Mouse (Mus musculus): ENCODE data around the gene Ankrd61.

Ankrd61 gene

GRCm38 (mm10) chr5:143893396-143893795 is 4.1 kb downstream of the Ankrd61 start:
- DNase-seq (ENCODE audit: low spot score in 2 of 2) = no peak

GRCm38 (mm10) chr5:143892255-143892886 is 5.1 kb downstream of the Ankrd61 start:
- DNase-seq (ENCODE audit: low spot score in 2 of 2) = no peak

GRCm38 (mm10) chr5:143890741-143891140 is 6.7 kb downstream of the Ankrd61 start:
- no peak for DNase-seq (ENCODE audit: low spot score in 2 of 2)

- DNase-seq (ENCODE audit: low spot score in 2 of 2) = no peak
Measured at GRCm38 (mm10) chr5:143885274-143885673, 12.2 kb downstream of the Ankrd61 start.

- DNase-seq (ENCODE audit: low spot score in 2 of 2) = no peak
Measured at GRCm38 (mm10) chr5:143874571-143874970, 22.9 kb downstream of the Ankrd61 start.

- DNase-seq (ENCODE audit: low spot score in 2 of 2) = no peak
Measured at GRCm38 (mm10) chr5:143871547-143872169, 25.8 kb downstream of the Ankrd61 start.

All from frontal cortex, postnatal 25 days (tissue).